Mouse (Mus musculus) embryonic fibroblast, embryonic 13.5 days (primary cell): Measurements from ENCODE around the gene Ap3d1.

Source experiments
- CTCF ChIP-seq: IDR thresholded peaks from 2 replicates; pipeline ENCODE4 v1.5.1; 2011; ENCODE audit warnings: mild to moderate bottlenecking, control low read depth, low read length, moderate library complexity, borderline replicate concordance; ENCODE audit not compliant: insufficient read depth
- POLR2A ChIP-seq: IDR thresholded peaks from 2 replicates; pipeline ENCODE4 v1.6.1; 2011; ENCODE audit warnings: low read depth, mild to moderate bottlenecking, control low read depth, low read length, moderate library complexity

DNA sequence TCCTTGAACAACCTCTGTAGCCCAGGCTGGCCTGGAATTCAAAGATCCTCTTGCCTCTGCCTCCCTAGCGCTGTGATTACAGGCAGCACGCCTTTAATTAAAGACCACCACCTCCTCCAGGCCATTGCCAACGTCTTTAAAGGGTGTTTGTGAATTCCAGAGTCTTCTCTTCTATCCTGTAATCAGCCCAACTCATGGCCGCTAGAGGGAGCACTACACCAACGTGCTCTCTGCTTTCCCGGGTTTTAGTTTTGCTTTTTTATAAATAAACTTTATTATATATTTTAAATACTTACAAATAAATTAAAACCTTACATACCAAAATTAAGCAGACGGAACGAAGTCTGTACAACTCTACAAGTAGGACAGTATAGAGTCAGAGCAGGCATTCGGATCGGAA lies 82.9 kb downstream of the Ap3d1 start:
- TF ChIP-seq POLR2A: no peak
- TF ChIP-seq CTCF: peak; percentile 43; the same call in 1 of the 2 replicates
